8 mouse cellular contexts compared by ENCODE assay signal in genomic region chr1:63112151-63112864, GRCm38 (mm10). TPM values are rescaled to one million over a fixed set of nuclear protein-coding genes. Genes with fewer than 3 reads are reported as not detected.
A peak's percentile ranks its signal among the peaks of the same experiment; 100 is the strongest.
DNase-seq lines count a peak whose midpoint lies in the region; ATAC-seq and TF ChIP-seq lines count a peak whose summit lies in the region.

No protein-coding gene starts in this region.

- 35% methylated on average over 8 of the region's 8 CpGs for WGBS in spleen, adult 2 months
- 45% methylated on average over 8 of the region's 8 CpGs for WGBS in limb, embryonic 14.5 days
- 34% methylated on average over 8 of the region's 8 CpGs for WGBS in stomach, postnatal 0 days

- H3K4me2 ChIP-seq in limb, embryonic 14.5 days (replicated peaks; ENCODE audit: low read depth, low read length, severe bottlenecking), result peak overlapping the region; percentile 66
- peak overlapping the region; percentile 82 for H3K4me2 ChIP-seq in stomach, postnatal 0 days (replicated peaks; ENCODE audit: low read depth)

- peak overlapping the region; percentile 100 for H3K9ac ChIP-seq in limb, embryonic 14.5 days (ENCODE audit: low read depth, low read length, severe bottlenecking)
- peak overlapping the region; percentile 100 for H3K9ac ChIP-seq in stomach, postnatal 0 days (ENCODE audit: low read length)

- DNase-seq in spleen, adult 2 months (ENCODE audit: low read depth in 1 of 2, low spot score in 2 of 2), result no peak
- no peak for DNase-seq in spleen, postnatal 36 days (ENCODE audit: low spot score in 2 of 2)
- DNase-seq in limb, embryonic 14.5 days (ENCODE audit: low spot score), result no peak
- no peak for DNase-seq in stomach, postnatal 0 days (ENCODE audit: low spot score)
- no peak for DNase-seq in c-Kit-positive CD71-positive TER-119-positive erythroid progenitor cells, embryonic 14.5 days (ENCODE audit: low spot score)
- DNase-seq in gastrocnemius, postnatal 36 days, result no peak

- peak overlapping the region; percentile 98 for H3K27ac ChIP-seq in spleen, adult 2 months (ENCODE audit: insufficient read depth, low read length)
- no peak overlapping the region; the same call in 1 of the 2 replicates for H3K27ac ChIP-seq in limb, embryonic 14.5 days (replicated peaks; ENCODE audit: low read depth, low read length)
- peak overlapping the region; percentile 100; the same call in 1 of the 2 replicates for H3K27ac ChIP-seq in stomach, postnatal 0 days (replicated peaks)

- no peak for TF ChIP-seq POLR2A in spleen, adult 2 months (IDR thresholded peaks at IDR 0.05; ENCODE audit: low read depth, low read length)
- no peak for TF ChIP-seq POLR2A in limb, embryonic 14.5 days (IDR thresholded peaks at IDR 0.05; ENCODE audit: borderline replicate concordance, extremely low read depth, insufficient read depth, insufficient read length)

- H3K9me3 ChIP-seq in erythroblast, embryonic 14.5 days (ENCODE audit: control insufficient read depth, low read length), result no peaks in the 10 kb centered on the region
- H3K9me3 ChIP-seq in limb, embryonic 14.5 days (ENCODE audit: control insufficient read depth, low read length), result no peaks in the 10 kb centered on the region
- no peaks in the 10 kb centered on the region for H3K9me3 ChIP-seq in stomach, postnatal 0 days (ENCODE audit: control insufficient read depth, low read length)

- no peak for TF ChIP-seq CTCF in spleen, adult 2 months (IDR thresholded peaks at IDR 0.05; ENCODE audit: extremely low read depth, insufficient read depth, insufficient read length, insufficient replicate concordance)
- no peak for TF ChIP-seq CTCF in stomach, postnatal 0 days (IDR thresholded peaks at IDR 0.05; ENCODE audit: low read depth)

- H3K4me1 ChIP-seq in erythroblast, embryonic 14.5 days (ENCODE audit: control insufficient read depth), result peaks cover 46% of the 10 kb centered on the region
- peaks cover 10% of the 10 kb centered on the region; the same call in 1 of the 2 replicates for H3K4me1 ChIP-seq in spleen, adult 2 months (ENCODE audit: control insufficient read depth, insufficient read depth, insufficient read length)
- H3K4me1 ChIP-seq in limb, embryonic 14.5 days (ENCODE audit: control insufficient read depth, insufficient read depth, low read length), result peaks cover 14% of the 10 kb centered on the region
- 0 out of 2 replicates have a peak, but pooled peaks cover 3% of the 10 kb centered on the region for H3K4me1 ChIP-seq in stomach, postnatal 0 days (replicated peaks; ENCODE audit: control insufficient read depth, insufficient read depth)

- TF ChIP-seq EP300 in stomach, postnatal 0 days (optimal IDR thresholded peaks at IDR 0.05), result no peak

- peak overlapping the region; percentile 67 for H3K4me3 ChIP-seq in erythroblast, embryonic 14.5 days (replicated peaks)
- peak overlapping the region; percentile 83 for H3K4me3 ChIP-seq in spleen, adult 2 months (ENCODE audit: extremely low read depth, insufficient read depth, insufficient read length)
- peak overlapping the region; percentile 89 for H3K4me3 ChIP-seq in limb, embryonic 14.5 days (replicated peaks; ENCODE audit: low read length)
- H3K4me3 ChIP-seq in stomach, postnatal 0 days (ENCODE audit: low read depth, low read length), result peak overlapping the region; percentile 96

- no peak for ATAC-seq in erythroblast, adult 5-6 weeks (replicated peaks; ENCODE audit: low FRiP score, poor library complexity, severe bottlenecking)
- ATAC-seq in limb, embryonic 14.5 days (ENCODE audit: low FRiP score, low read depth), result no peak
- no peak for ATAC-seq in stomach, postnatal 0 days (ENCODE audit: low FRiP score, low TSS enrichment)

- no peaks in the 10 kb centered on the region for H3K27me3 ChIP-seq in erythroblast, embryonic 14.5 days (ENCODE audit: control insufficient read depth)
- no peaks in the 10 kb centered on the region for H3K27me3 ChIP-seq in spleen, adult 2 months (ENCODE audit: control insufficient read depth, insufficient read depth, low read length)
- no peaks in the 10 kb centered on the region for H3K27me3 ChIP-seq in limb, embryonic 14.5 days (ENCODE audit: control insufficient read depth, insufficient read depth, low read length)
- H3K27me3 ChIP-seq in stomach, postnatal 0 days (ENCODE audit: control insufficient read depth, insufficient read depth, low read length), result no peaks in the 10 kb centered on the region

- H3K36me3 ChIP-seq in erythroblast, embryonic 14.5 days (ENCODE audit: control insufficient read depth), result peaks cover 20% of the 10 kb centered on the region
- H3K36me3 ChIP-seq in spleen, adult 2 months (ENCODE audit: control insufficient read depth, insufficient read depth, low read length), result no peaks in the 10 kb centered on the region
- no peaks in the 10 kb centered on the region for H3K36me3 ChIP-seq in limb, embryonic 14.5 days (ENCODE audit: control insufficient read depth, insufficient read depth, low read length)
- no peaks in the 10 kb centered on the region for H3K36me3 ChIP-seq in stomach, postnatal 0 days (ENCODE audit: control insufficient read depth, insufficient read depth, low read length)

- intact Hi-C loops in gastrocnemius, postnatal 36 days (cut with DNase I), result no loop called here

RNA-seq across cellular contexts. Expression of gene Ino80d, which starts 2.2 kb away (rescaled TPM):
- polyA plus RNA-seq in erythroblast, embryonic 14.5 days (2012), result 0.24 and 0.26 TPM in 2 replicates
- 22.5 and 28.4 TPM in 2 replicates for total RNA-seq in erythroblast, adult 5-6 weeks (2015; ENCODE audit: low replicate concordance)
- total RNA-seq in erythroblast, adult 5-6 weeks (2017; ENCODE audit: low replicate concordance), result 10.3 and 12.4 TPM in 2 replicates
- 15.1 and 18.9 TPM in 2 replicates for polyA plus RNA-seq in spleen, adult 2 months (2012; rRNA removed)
- polyA plus RNA-seq in limb, embryonic 14.5 days (2012; rRNA removed), result 10.2 and 12.1 TPM in 2 replicates
- 10.5 and 13.3 TPM in 2 replicates for polyA plus RNA-seq in limb, embryonic 14.5 days (2014; fragmentation: Nextera tagmentation; extraction: Ambion mirVana)
- polyA plus RNA-seq in stomach, postnatal 0 days (2015; fragmentation: Nextera tagmentation; extraction: Ambion mirVana), result 4.3 and 5.9 TPM in 2 replicates
- total RNA-seq in gastrocnemius, postnatal 36 days (2021), result 10 to 100 TPM; 12.2 to 13.3 TPM
